20 mouse cellular contexts compared by ENCODE assay signal in genomic region chr9:106467746-106468145, GRCm38 (mm10). TPM values are rescaled to one million over a fixed set of nuclear protein-coding genes. Genes with fewer than 3 reads are reported as not detected.
DNase-seq lines count a peak whose midpoint lies in the region; ATAC-seq and TF ChIP-seq lines count a peak whose summit lies in the region.
"Had no signal": no experiment of that assay in that cellular context is flagged by ENCODE, and none has a peak within 500 bp of the region (broad histone marks: within the 10 kb centered on the region; RNA-seq: fewer than 3 reads in every experiment).

No protein-coding gene starts in this region.

- ATAC-seq in midbrain, embryonic 11.5 days (ENCODE audit: low FRiP score) = no peak
- no peak for ATAC-seq in midbrain, embryonic 13.5 days
- ATAC-seq: forebrain, embryonic 14.5 days; forebrain, embryonic 16.5 days had no signal

- no peak overlapping the region for H3K27ac ChIP-seq in midbrain, embryonic 11.5 days (ENCODE audit: low read depth, low read length)
- no peak overlapping the region for H3K27ac ChIP-seq in midbrain, embryonic 13.5 days
- H3K27ac ChIP-seq: embryonic facial prominence, embryonic 13.5 days; embryonic facial prominence, embryonic 15.5 days; forebrain, embryonic 10.5 days; forebrain, embryonic 12.5 days had no signal

- WGBS in midbrain, embryonic 11.5 days = 87% methylated on average over 7 of the region's 7 CpGs
- 86% methylated on average over 7 of the region's 7 CpGs for WGBS in midbrain, embryonic 13.5 days

- no peaks in the 10 kb centered on the region for H3K9me3 ChIP-seq in midbrain, embryonic 11.5 days (ENCODE audit: control insufficient read depth, low read length)
- no peaks in the 10 kb centered on the region for H3K9me3 ChIP-seq in midbrain, embryonic 13.5 days
- H3K9me3 ChIP-seq: embryonic facial prominence, embryonic 13.5 days; embryonic facial prominence, embryonic 15.5 days; forebrain, embryonic 10.5 days; forebrain, embryonic 12.5 days had no signal

- peak; percentile 55 for DNase-seq in cerebellum, adult 9-10 months
- DNase-seq in cerebellum, postnatal 4 days (ENCODE audit: low spot score in 2 of 2) = no peak
- DNase-seq in cerebellum, postnatal 25 days = peak; percentile 27 to 30
- DNase-seq in cerebellum, adult 11 months = no peak
- peak; percentile 53 for DNase-seq in midbrain, embryonic 11.5 days (ENCODE audit: low spot score, missing footprints)
- no peak for DNase-seq in spleen, postnatal 14 days (ENCODE audit: low spot score in 2 of 2)
- DNase-seq: adrenal gland, adult 2 months; adrenal gland, postnatal 10 days; adrenal gland, postnatal 25 days; cerebellum, postnatal 10 days; embryo, embryonic 11 days had no signal

- H3K4me3 ChIP-seq in midbrain, embryonic 11.5 days (ENCODE audit: low read depth, low read length) = no peak overlapping the region
- no peak overlapping the region for H3K4me3 ChIP-seq in midbrain, embryonic 13.5 days (replicated peaks)
- no peak overlapping the region for H3K4me3 ChIP-seq in myocyte
- H3K4me3 ChIP-seq: embryonic facial prominence, embryonic 13.5 days; embryonic facial prominence, embryonic 15.5 days; erythroblast, embryonic 14.5 days; forebrain, embryonic 10.5 days; forebrain, embryonic 12.5 days had no signal

- peaks cover 7% of the 10 kb centered on the region for H3K36me3 ChIP-seq in midbrain, embryonic 11.5 days (ENCODE audit: control insufficient read depth, insufficient read depth, low read length)
- H3K36me3 ChIP-seq in midbrain, embryonic 13.5 days = peaks cover 18% of the 10 kb centered on the region
- peaks cover 5% of the 10 kb centered on the region for H3K36me3 ChIP-seq in myocyte (ENCODE audit: control insufficient read depth, insufficient read depth)

- no peaks in the 10 kb centered on the region for H3K79me2 ChIP-seq in myocyte (ENCODE audit: control insufficient read depth, insufficient read depth)

- H3K4me1 ChIP-seq in midbrain, embryonic 11.5 days (ENCODE audit: control insufficient read depth, insufficient read depth, low read length) = peaks cover 16% of the 10 kb centered on the region
- peaks cover 36% of the 10 kb centered on the region for H3K4me1 ChIP-seq in midbrain, embryonic 13.5 days (replicated peaks)

- H3ac ChIP-seq in myocyte (ENCODE audit: control insufficient read depth, insufficient read length) = no peak overlapping the region

- TF ChIP-seq POLR2A in myocyte (IDR thresholded peaks at IDR 0.05; ENCODE audit: insufficient read length, low read depth) = no peak

- peaks cover 7% of the 10 kb centered on the region for H3K27me3 ChIP-seq in midbrain, embryonic 11.5 days (ENCODE audit: control insufficient read depth, insufficient read depth, low read length)
- peaks cover 4% of the 10 kb centered on the region; the same call in 1 of the 2 replicates for H3K27me3 ChIP-seq in midbrain, embryonic 13.5 days
- no peaks in the 10 kb centered on the region for H3K27me3 ChIP-seq in myocyte (ENCODE audit: control insufficient read depth, insufficient read depth, insufficient read length)

- no peak overlapping the region for H3K4me2 ChIP-seq in midbrain, embryonic 11.5 days
- H3K4me2 ChIP-seq in midbrain, embryonic 13.5 days (replicated peaks) = no peak overlapping the region
- H3K4me2 ChIP-seq in myocyte (ENCODE audit: low read depth) = no peak overlapping the region
- H3K4me2 ChIP-seq: embryonic facial prominence, embryonic 13.5 days; embryonic facial prominence, embryonic 15.5 days; forebrain, embryonic 12.5 days had no signal

- no peak overlapping the region for H3K9ac ChIP-seq in midbrain, embryonic 11.5 days (ENCODE audit: low read length)
- H3K9ac ChIP-seq in midbrain, embryonic 13.5 days (replicated peaks) = no peak overlapping the region
- H3K9ac ChIP-seq: embryonic facial prominence, embryonic 13.5 days; embryonic facial prominence, embryonic 15.5 days; forebrain, embryonic 12.5 days had no signal

TF ChIP-seq in myocyte, 11 proteins besides CTCF, POLR2A, EP300 and RAD21:
- TF ChIP-seq POLR2AphosphoS2 (IDR thresholded peaks at IDR 0.05; ENCODE audit: insufficient read length, low read depth) (peak; percentile 50), E2F4 (IDR thresholded peaks at IDR 0.05; ENCODE audit: insufficient read depth) (no peak)

RNA-seq across cellular contexts. Expression of gene Gpr62, which starts 2.0 kb away (rescaled TPM):
- polyA plus RNA-seq in midbrain, embryonic 11.5 days (2014; fragmentation: Nextera tagmentation; extraction: Ambion mirVana) = 0.12 and 0.23 TPM in 2 replicates
- 0.63 and 0.75 TPM in 2 replicates for polyA plus RNA-seq in midbrain, embryonic 13.5 days (2015; fragmentation: Nextera tagmentation; extraction: Ambion mirVana)
- 0.46 TPM for polyA plus RNA-seq in myocyte (2012; fragmentation: generic; extraction: Trizol)
- polyA plus RNA-seq: erythroblast, embryonic 14.5 days had no signal

RNA-seq across cellular contexts. Expression of gene Rrp9, which starts 8.0 kb away (rescaled TPM):
- polyA plus RNA-seq in midbrain, embryonic 11.5 days (2014; fragmentation: Nextera tagmentation; extraction: Ambion mirVana) = 38.2 and 44.4 TPM in 2 replicates
- 46.2 and 47.8 TPM in 2 replicates for polyA plus RNA-seq in midbrain, embryonic 13.5 days (2015; fragmentation: Nextera tagmentation; extraction: Ambion mirVana)
- 69.4 TPM for polyA plus RNA-seq in myocyte (2012; fragmentation: generic; extraction: Trizol)

RNA-seq across cellular contexts. Expression of gene Parp3, which starts 9.0 kb away (rescaled TPM):
- 1.1 and 1.2 TPM in 2 replicates for polyA plus RNA-seq in midbrain, embryonic 11.5 days (2014; fragmentation: Nextera tagmentation; extraction: Ambion mirVana)
- polyA plus RNA-seq in midbrain, embryonic 13.5 days (2015; fragmentation: Nextera tagmentation; extraction: Ambion mirVana) = 0.34 and 0.81 TPM in 2 replicates
- 66.1 TPM for polyA plus RNA-seq in myocyte (2012; fragmentation: generic; extraction: Trizol)

RNA-seq across cellular contexts. Expression of gene Pcbp4, which starts 14.7 kb away (rescaled TPM):
- polyA plus RNA-seq in midbrain, embryonic 11.5 days (2014; fragmentation: Nextera tagmentation; extraction: Ambion mirVana) = 219 and 256 TPM in 2 replicates
- 280 and 309 TPM in 2 replicates for polyA plus RNA-seq in midbrain, embryonic 13.5 days (2015; fragmentation: Nextera tagmentation; extraction: Ambion mirVana)
- 274 TPM for polyA plus RNA-seq in myocyte (2012; fragmentation: generic; extraction: Trizol)

RNA-seq across cellular contexts. Expression of gene Abhd14a, which starts 20.3 kb away (rescaled TPM):
- 30.8 and 34.5 TPM in 2 replicates for polyA plus RNA-seq in midbrain, embryonic 11.5 days (2014; fragmentation: Nextera tagmentation; extraction: Ambion mirVana)
- polyA plus RNA-seq in midbrain, embryonic 13.5 days (2015; fragmentation: Nextera tagmentation; extraction: Ambion mirVana) = 40.2 and 43.0 TPM in 2 replicates
- 19.2 TPM for polyA plus RNA-seq in myocyte (2012; fragmentation: generic; extraction: Trizol)

Comparison
In these comparisons a context has a peak if more than half of its experiments do, and no peak if none do; other contexts are left out.
1. DNase-seq: peak in cerebellum, adult 9-10 months (single experiment), cerebellum, postnatal 25 days (2 of 2) and midbrain, embryonic 11.5 days (single experiment); none in cerebellum, postnatal 4 days (0 of 2), cerebellum, adult 11 months (single experiment) and spleen, postnatal 14 days (0 of 2).
2. RNA of gene Parp3, which starts 9.0 kb away (polyA plus RNA-seq): 66.1 TPM in myocyte (single experiment); 1.1 to 1.2 TPM in midbrain, embryonic 11.5 days and 0.34 to 0.81 TPM in midbrain, embryonic 13.5 days; every median in the first group is over 10 times any median in the second.